Mouse (Mus musculus) ES-Bruce4 (cell line): Measurements from ENCODE around the gene Cdh23.
A peak's percentile ranks its signal among the peaks of the same experiment; 100 is the strongest.

ENCODE experiments used
- CTCF ChIP-seq: IDR thresholded peaks from one replicate; pipeline ENCODE4 v1.8.1; 2011; ENCODE audit warnings: low read depth, low read length
- POLR2A ChIP-seq: IDR thresholded peaks from one replicate; pipeline ENCODE4 v1.8.1; 2011; ENCODE audit warnings: low read length; ENCODE audit not compliant: insufficient read depth

DNA sequence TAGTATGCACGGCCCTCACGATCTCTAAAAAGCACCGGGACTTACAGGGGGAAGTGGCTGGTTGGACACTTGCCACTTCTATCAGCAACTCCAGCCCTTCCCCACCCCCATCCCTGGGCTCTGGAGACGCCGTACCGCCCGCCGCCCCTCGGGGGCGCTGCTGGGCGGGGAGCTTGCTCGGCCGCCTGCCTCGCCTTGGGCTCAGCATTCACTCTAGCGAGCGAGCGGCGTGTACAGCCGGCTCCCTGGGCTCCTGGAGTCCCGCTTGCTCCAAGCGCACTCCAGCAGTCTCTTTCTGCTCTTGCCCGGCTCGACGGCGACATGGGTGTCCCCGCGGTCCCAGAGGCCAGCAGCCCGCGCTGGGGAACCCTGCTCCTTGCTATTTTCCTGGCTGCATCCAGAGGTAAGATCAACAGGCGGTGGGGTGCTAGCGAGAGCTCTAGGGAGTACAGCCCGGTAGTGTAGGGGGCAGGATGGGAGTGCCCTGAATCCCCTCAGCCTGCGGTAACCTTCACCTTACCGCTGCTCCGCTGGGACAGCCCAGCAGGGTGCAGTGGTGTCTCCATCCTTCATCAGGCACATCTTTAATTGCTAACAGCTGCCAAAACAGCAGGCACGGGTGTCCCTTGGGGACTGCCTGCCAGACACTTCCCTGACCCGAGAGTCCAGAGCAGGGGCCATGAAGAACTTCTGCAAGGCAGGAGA lies 349.4 kb downstream of the Cdh23 start, which contains the start of gene Vsir:
- TF ChIP-seq POLR2A (no peak), CTCF (peak; percentile 52)
